Mouse (Mus musculus): ENCODE results near the gene Trim40.

GRCm38 (mm10) chr17:36851200-36851599 is 38.7 kb downstream of the Trim40 start:
- no peak for TF ChIP-seq ZNF384 (IDR thresholded peaks at IDR 0.05; ENCODE audit: low read depth, low read length)
- TF ChIP-seq CHD2 (IDR thresholded peaks at IDR 0.05; ENCODE audit: low read depth, low read length) = no peak
- TF ChIP-seq HCFC1 (IDR thresholded peaks at IDR 0.05; ENCODE audit: borderline replicate concordance, insufficient read depth, low read length) = no peak

Data from ES-E14 (cell line).